Mouse (Mus musculus): ENCODE results near the gene Pycr1. TPM values are rescaled to one million over a fixed set of nuclear protein-coding genes. Genes with fewer than 3 reads are reported as not detected.

The Pycr1 gene
- polyA plus RNA-seq, 1 experiment from 2014 or later: 29.9 TPM

DNA sequence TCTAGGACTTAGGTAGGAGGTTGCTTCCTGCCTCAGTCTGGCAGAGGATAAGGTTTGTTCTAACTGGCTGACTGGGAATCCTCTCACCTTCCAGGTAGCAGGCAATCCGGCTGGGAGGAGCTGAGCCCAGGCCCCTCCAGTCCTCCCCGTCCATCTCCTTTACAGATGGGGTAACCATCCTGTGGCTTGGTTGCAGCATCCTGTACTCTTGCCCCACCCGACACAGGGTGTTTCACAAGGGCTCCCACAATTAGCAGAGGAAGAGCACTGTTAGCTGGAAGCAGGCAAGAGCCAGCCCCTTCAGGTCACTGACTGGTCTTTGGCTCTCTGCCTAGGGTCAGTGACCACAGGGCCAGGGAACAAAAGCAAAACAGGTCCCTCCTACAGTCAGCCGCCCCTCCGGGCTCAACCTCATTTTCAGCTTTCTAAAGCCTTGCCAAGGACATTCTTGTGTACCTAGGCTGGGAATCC, 13.1 kb downstream of the Pycr1 start:
- peaks cover 27% of the 10 kb centered on the region for H3K36me3 ChIP-seq
- H3K27me3 ChIP-seq (ENCODE audit: insufficient read depth, poor library complexity, severe bottlenecking): no peaks in the 10 kb centered on the region
- no peaks in the 10 kb centered on the region for H3K9me3 ChIP-seq
- 40% methylated on average over 5 of the region's 5 CpGs for WGBS
- peak overlapping the region; percentile 99 for H3K27ac ChIP-seq
- peak overlapping the region; percentile 99 for H3K4me3 ChIP-seq
- H3K4me1 ChIP-seq: peaks cover 54% of the 10 kb centered on the region
- DNase-seq (ENCODE audit: low spot score): no peak

DNA sequence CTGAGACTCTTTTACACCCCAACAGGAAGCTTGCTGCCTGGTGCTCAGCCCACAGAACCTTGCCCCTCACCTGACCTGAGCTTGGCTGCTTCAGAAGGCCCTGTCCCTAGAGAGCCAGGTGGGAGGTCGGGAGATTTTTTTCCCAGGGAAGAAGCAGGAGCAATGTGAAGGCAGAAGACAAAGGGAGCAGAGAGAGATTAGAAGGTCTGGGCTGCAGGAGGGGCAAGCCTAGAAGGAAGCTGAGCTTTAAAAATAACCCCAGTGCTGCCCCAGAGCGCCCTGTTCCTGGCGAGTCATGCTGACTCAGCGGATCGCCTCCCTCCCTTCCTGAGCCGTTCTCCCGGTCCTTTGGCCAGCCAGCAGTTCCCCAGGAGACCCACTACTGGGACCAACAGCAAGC, 13.7 kb downstream of the Pycr1 start:
- Histone ChIP-seq H3K27me3 (ENCODE audit: insufficient read depth, poor library complexity, severe bottlenecking) (no peaks in the 10 kb centered on the region), H3K4me3 (peak overlapping the region; percentile 99), H3K4me1 (peaks cover 58% of the 10 kb centered on the region), H3K36me3 (peaks cover 27% of the 10 kb centered on the region), H3K27ac (peak overlapping the region; percentile 99), H3K9me3 (no peaks in the 10 kb centered on the region)
- DNase-seq (ENCODE audit: low spot score): peak; percentile 91
- 9% methylated on average over 7 of the region's 7 CpGs for WGBS

DNA sequence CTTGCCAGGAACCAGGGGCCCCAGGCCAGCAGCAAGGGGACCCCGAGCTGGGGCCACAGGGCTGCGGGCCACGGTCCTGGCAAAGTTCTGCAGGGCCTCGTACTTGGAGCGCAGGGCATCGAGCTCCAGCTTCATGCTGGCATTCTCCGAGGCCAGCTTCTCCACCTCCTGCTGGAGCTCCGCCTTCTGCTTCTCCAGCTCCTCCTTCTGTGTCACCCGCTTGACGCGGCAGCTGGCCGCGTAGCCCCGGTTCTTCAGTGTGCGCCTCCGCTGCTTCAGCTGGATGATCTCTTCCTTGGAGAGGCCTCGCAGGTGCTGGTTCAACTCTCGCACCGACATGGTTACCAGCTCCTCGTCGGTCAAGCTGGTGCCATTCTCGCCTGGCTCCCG, 14.2 kb downstream of the Pycr1 start:
- no peaks in the 10 kb centered on the region for H3K9me3 ChIP-seq
- peak overlapping the region; percentile 99; the same call in 1 of the 2 replicates for H3K27ac ChIP-seq
- H3K27me3 ChIP-seq (ENCODE audit: insufficient read depth, poor library complexity, severe bottlenecking): no peaks in the 10 kb centered on the region
- peaks cover 61% of the 10 kb centered on the region for H3K4me1 ChIP-seq
- peak overlapping the region; percentile 99 for H3K4me3 ChIP-seq
- WGBS: 73% methylated on average over 23 of the region's 23 CpGs
- no peak for DNase-seq (ENCODE audit: low spot score)
- peaks cover 27% of the 10 kb centered on the region for H3K36me3 ChIP-seq

DNA sequence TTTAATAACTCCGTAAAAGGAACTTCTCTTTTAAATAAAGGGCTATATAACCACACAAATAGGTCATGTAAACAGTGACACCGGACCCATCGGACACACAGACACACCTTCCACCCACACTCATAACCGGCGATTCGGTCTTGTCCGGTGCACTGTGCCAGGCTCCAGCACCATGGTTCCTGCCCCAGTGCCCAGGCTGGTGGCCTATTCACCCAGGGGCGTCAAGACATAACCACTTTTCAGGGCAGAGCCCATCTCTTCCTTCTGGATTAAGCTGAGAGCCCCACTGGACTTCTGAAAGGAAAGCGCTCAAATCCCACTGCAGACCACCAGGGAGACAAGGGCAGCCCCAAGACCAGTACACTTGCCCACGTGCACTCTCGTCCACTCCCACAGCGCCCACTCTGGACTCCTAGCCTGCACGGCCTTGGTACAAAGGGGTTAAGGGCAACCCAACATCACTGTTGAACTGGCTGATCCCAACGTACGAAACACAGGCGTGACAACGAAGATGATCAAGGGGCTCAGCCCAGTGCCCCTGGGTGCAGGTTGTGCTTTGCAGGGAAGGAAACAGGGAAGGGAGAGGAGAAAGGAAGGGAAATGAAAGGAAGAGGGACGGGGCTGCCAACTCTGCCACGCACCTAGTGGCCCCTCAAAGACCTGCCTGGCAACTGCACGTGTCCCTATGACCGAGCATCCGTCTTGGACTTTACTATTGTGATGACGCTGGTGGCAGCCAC, 14.8 kb downstream of the Pycr1 start:
- H3K27ac ChIP-seq: no peak overlapping the region
- H3K4me1 ChIP-seq: peaks cover 64% of the 10 kb centered on the region
- 94% methylated on average over 23 of the region's 23 CpGs for WGBS
- peaks cover 27% of the 10 kb centered on the region for H3K36me3 ChIP-seq
- DNase-seq (ENCODE audit: low spot score): no peak
- no peaks in the 10 kb centered on the region for H3K9me3 ChIP-seq
- H3K27me3 ChIP-seq (ENCODE audit: insufficient read depth, poor library complexity, severe bottlenecking): no peaks in the 10 kb centered on the region
- H3K4me3 ChIP-seq: no peak overlapping the region

DNA sequence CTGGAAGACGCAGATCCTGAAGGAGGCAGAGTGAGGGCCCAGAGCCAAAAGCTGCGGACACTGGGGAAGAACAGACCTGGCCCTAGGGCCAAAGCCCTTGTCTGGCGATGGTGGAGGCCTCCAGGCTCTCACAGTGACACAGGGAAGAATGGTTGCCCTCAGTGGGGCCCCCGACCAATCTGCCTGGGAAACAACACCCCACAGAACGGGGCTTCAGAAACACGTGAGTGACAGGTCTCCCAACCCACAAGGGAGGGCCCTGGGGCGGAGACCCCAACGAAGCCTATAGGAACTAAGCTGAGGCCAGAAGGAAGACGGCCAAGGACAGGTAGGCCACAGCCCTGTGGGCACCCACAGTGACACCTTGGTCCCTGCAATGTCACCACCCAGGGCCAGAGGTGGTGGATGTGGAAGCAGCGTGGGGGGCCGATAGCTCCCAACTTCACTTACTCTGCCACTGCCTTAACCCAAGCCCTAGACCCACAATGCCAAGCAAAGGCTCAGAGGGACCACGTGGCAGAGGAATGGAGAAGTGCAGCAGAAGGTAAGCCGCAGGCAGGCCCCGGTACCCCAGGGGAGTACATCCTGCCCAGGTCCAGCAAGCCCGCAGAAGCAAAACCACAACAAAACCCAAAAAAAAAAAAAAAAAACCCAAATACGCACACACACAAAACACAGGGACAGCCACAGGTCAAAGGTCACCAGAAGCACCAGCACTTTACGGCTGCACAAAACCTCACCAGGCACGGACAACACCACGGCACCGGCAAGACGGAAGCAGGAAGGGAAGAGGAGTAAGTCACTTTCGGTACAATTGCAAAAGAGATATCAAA, 15.9 kb downstream of the Pycr1 start:
- no peaks in the 10 kb centered on the region for H3K9me3 ChIP-seq

DNA sequence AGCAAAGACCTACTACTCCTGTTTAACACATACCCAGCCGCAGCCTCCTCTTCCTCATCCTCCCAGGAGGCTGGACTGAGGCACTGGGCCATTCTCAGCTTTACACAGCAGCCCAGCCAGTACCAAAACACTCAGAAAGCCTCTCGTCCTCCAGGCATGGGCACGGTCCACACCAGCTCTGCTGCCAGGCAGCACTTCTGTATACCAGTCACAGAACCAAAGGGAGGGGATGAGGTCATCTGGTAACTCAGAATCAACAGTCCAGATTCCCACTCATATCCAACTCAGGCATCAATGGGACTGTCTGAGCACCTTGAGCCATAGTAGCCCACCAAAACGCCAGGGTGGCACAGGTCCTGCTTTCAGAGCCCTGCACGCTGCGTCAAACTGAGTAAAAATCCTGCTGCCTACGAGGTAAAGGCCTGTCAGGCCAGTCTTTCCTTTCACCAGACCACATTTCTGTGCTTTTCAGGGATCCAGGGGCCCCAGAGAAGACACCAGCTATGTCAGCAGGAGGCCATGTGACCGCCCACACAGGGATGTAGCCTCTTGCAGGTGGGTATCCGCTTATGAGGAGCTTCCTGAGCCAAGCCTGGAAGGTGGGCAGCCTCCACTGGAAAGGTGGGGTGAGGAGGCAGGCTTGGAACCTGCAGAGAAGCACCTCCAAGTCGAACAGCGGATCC, 16.6 kb downstream of the Pycr1 start:
- no peak for DNase-seq (ENCODE audit: low spot score)
- H3K27me3 ChIP-seq (ENCODE audit: insufficient read depth, poor library complexity, severe bottlenecking): no peaks in the 10 kb centered on the region
- H3K27ac ChIP-seq: no peak overlapping the region
- peaks cover 40% of the 10 kb centered on the region for H3K36me3 ChIP-seq
- 90% methylated on average over 11 of the region's 11 CpGs for WGBS
- peak overlapping the region; percentile 12; the same call in 1 of the 2 replicates for H3K4me3 ChIP-seq
- H3K9me3 ChIP-seq: no peaks in the 10 kb centered on the region
- H3K4me1 ChIP-seq: peaks cover 61% of the 10 kb centered on the region

More for the DNA sequence above, 15.9 kb downstream of the Pycr1 start:
- WGBS: 83% methylated on average over 22 of the region's 22 CpGs
- Histone ChIP-seq H3K27me3 (ENCODE audit: insufficient read depth, poor library complexity, severe bottlenecking) (no peaks in the 10 kb centered on the region), H3K27ac (no peak overlapping the region), H3K4me3 (no peak overlapping the region), H3K36me3 (peaks cover 35% of the 10 kb centered on the region), H3K4me1 (peaks cover 66% of the 10 kb centered on the region)
- DNase-seq (ENCODE audit: low spot score): no peak

DNA sequence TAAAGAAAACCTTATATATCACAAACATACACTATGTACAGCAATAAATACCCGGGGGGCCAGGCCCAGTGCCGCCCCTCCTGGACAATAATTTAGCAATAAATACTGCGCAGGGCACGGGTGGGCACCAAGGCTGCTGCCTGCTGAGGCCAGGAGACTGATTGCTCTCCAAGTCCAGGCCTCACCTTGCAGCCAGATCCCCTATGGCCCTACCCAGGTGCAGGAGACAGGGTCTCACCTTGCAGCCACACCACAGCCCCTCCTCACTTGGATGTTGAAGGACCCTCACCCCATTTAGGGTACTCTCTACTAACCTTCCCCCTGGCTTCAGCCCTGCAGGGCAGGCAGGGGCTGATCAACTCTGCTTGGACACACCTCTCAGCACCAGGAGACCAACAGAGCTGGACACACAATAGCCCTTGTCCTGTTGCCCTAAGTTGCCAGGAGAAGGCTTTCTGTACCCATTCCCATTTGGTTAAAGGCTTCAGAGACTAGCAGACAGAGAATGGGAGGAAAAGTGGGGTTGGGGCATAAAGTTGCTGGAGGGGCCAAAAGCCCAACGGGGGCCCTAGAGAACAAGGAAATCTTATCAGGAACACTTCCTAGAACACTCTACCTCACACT, 18.3 kb downstream of the Pycr1 start, which contains the start of gene Sirt7:
TSS of gene Sirt7 (minus strand) at position 89 of the 624 bp plus-strand sequence.
- Histone ChIP-seq H3K4me1 (peaks cover 44% of the 10 kb centered on the region), H3K4me3 (peak within 1 kb of the TSS; percentile 99), H3K27ac (peak within 1 kb of the TSS; percentile 89), H3K27me3 (ENCODE audit: insufficient read depth, poor library complexity, severe bottlenecking) (no peaks in the 10 kb centered on the region), H3K9me3 (no peaks in the 10 kb centered on the region), H3K36me3 (peaks cover 56% of the 10 kb centered on the region)
- 11% methylated on average over 5 of the region's 5 CpGs for WGBS
- DNase-seq (ENCODE audit: low spot score): no peak

DNA sequence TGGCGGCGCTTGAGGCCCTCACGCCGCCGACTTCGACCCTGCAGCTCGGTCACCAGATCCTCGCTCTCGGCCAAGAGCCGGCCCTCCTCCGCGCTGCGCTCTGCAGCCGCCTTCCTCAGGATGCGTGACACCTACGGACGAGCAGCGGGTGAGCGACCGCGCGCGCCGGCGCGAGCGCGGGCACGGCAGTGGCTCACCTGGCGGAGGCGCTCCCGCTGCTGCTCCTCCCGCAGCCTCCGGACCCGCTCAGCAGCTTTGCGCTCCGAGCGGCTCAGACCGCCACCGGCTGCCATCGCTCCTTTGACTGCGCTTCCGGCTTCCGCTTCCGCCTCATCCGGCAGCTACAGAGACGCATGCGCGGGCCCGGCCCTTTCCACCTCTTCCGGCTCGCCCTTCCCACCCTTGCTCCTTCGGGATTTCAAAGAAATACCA, 18.9 kb downstream of the Pycr1 start:
- WGBS: 0% methylated on average over 53 of the region's 53 CpGs
- Histone ChIP-seq H3K4me3 (peak overlapping the region; percentile 99), H3K9me3 (no peaks in the 10 kb centered on the region), H3K36me3 (peaks cover 62% of the 10 kb centered on the region), H3K27ac (peak overlapping the region; percentile 89), H3K27me3 (ENCODE audit: insufficient read depth, poor library complexity, severe bottlenecking) (no peaks in the 10 kb centered on the region), H3K4me1 (peaks cover 38% of the 10 kb centered on the region)
- peak; percentile 95 for DNase-seq (ENCODE audit: low spot score)

DNA sequence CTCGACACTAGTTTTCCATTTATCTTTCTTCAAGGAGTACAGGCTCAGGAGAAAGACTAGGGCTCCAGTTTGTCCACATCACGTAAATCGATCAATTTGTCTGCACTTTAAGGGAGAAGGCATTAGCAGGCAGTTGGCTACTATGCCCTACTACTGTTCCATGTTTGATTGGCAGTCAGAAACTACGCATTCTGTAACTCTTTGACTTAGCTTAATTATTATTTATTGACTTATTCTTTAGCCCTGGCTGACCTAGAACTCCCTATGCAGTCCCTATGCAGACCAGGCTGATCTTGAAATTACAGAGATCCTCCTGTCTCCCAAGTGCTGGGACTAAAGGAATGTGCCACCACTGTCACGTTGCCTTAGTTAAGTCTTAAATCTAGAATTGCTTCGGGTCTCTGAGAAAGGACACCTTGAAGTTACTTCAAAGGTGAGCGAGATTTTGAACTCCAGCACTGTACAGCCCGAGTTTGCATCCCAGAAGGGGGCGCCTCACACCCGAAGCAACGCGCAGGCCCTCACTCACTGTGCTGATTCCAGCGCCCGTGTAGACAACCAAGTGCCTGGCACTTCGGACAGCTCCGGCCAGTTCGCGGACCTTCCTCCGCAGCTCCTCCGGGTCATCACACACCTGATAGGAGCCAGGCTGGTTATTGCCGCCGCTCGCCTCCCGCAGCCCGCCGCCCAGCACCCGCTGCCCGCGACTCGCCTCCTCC, 19.4 kb downstream of the Pycr1 start:
- Histone ChIP-seq H3K4me1 (peaks cover 33% of the 10 kb centered on the region), H3K36me3 (peaks cover 59% of the 10 kb centered on the region), H3K27me3 (ENCODE audit: insufficient read depth, poor library complexity, severe bottlenecking) (no peaks in the 10 kb centered on the region), H3K9me3 (no peaks in the 10 kb centered on the region), H3K4me3 (peak overlapping the region; percentile 99), H3K27ac (peak overlapping the region; percentile 89)
- peak; percentile 92 for DNase-seq (ENCODE audit: low spot score)
- WGBS: 12% methylated on average over 30 of the region's 30 CpGs

DNA sequence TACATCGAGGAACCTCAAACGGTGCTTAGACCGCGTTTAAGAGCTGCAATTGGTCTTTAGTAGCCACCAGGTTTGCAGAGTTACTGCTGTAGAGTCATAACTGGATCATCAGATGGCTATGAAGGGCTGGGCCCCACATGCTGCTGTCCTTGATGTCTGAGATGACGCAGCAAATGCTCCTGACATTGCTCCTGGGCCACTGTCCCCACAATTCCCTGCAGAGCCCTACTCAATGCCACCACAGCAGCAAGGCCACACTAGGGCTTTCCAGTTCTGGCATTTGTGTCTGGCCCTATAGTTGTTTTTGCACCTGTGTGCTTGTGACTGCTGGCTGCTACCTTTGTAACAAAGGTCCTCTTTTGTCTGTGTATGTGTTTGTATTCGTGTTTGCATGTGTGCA, 20.8 kb downstream of the Pycr1 start:
- no peak for DNase-seq (ENCODE audit: low spot score)
- Histone ChIP-seq H3K4me1 (peaks cover 31% of the 10 kb centered on the region), H3K36me3 (peaks cover 65% of the 10 kb centered on the region), H3K27ac (no peak overlapping the region), H3K4me3 (no peak overlapping the region), H3K9me3 (no peaks in the 10 kb centered on the region), H3K27me3 (ENCODE audit: insufficient read depth, poor library complexity, severe bottlenecking) (no peaks in the 10 kb centered on the region)
- 91% methylated on average over 6 of the region's 6 CpGs for WGBS

DNA sequence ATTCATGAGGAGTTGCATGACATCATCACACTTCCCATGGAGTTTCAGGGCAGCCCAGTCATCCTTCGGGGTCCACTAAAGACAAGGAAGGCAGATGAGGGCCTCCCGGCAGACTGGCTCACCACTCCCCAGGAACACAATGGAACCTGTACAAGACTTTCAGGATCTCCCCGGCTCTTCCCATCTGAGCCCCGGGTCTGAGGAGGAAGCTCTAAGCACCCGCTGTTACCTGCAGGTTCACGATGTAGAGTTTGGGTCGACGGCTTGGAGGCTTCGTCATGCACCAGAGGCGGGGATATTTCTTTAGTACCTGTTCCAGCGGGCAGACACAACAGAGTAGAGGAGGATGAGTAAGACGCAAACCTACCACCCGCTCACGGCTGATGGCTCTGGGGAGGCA, 23.4 kb downstream of the Pycr1 start:
- 90% methylated on average over 14 of the region's 14 CpGs for WGBS
- peaks cover 60% of the 10 kb centered on the region for H3K36me3 ChIP-seq

More for the DNA sequence above, 23.4 kb downstream of the Pycr1 start:
- H3K9me3 ChIP-seq: no peaks in the 10 kb centered on the region
- no peak overlapping the region for H3K4me3 ChIP-seq
- no peaks in the 10 kb centered on the region for H3K27me3 ChIP-seq (ENCODE audit: insufficient read depth, poor library complexity, severe bottlenecking)
- DNase-seq (ENCODE audit: low spot score): no peak
- H3K27ac ChIP-seq: no peak overlapping the region; the same call in 1 of the 2 replicates
- H3K4me1 ChIP-seq: peaks cover 37% of the 10 kb centered on the region

Measured in heart, embryonic 10.5 days (tissue).